Mouse (Mus musculus): ENCODE data around the gene Copz1. TPM values are rescaled to one million over a fixed set of nuclear protein-coding genes. Genes with fewer than 3 reads are reported as not detected.

Gene Copz1
- polyA plus RNA-seq, 1 experiment, result 129 TPM

DNA sequence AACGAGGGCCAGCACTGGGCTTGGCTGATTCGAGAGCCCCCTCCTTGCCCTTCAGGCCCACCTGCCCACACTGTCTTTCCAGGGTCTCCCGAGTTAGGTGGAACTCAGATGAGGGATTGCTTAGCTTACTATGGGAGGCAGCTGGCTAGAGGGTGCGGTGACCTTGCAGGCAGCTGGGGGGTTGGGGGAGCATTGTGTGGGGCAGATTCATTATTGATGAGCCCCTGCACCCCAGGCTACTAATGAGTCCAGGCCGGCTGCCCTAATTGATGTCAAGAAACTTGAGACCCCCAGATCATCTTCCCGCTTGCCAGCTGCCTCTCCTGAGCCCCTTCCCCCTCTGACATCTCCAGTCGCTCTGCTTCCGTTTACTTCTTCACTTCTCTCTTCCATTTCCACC lies 69.0 kb downstream of the Copz1 start:
- Histone ChIP-seq H3K4me1 (ENCODE audit: control insufficient read depth, insufficient read depth, low read length) (peaks cover 11% of the 10 kb centered on the region), H3K4me3 (ENCODE audit: insufficient read depth, low read length) (no peak overlapping the region), H3K27ac (ENCODE audit: insufficient read depth, low read depth, low read length) (no peak overlapping the region)
- TF ChIP-seq POLR2A (IDR thresholded peaks at IDR 0.05; ENCODE audit: borderline replicate concordance, low read depth, low read length), result no peak
- TF ChIP-seq CTCF (IDR thresholded peaks at IDR 0.05; ENCODE audit: low read depth, low read length), result no peak

DNA sequence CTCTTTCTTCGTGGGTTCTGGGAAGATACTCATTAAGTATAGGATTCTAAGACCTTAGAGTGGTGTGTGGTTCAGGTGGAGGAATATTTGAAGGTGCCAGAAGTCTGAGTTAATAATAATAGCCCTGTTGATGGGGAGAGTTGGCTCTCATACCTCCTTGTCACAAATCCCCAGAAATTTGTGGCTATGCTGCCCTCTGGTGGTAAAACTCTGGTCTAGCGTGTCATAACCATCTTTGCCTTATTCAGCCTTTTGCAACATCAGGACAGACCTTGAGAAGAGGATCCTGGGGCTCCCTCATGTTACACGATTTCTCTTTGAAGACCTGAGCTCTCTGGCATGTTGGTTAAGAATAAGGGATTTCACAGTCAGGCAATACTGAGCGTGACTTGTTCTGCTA lies 69.9 kb downstream of the Copz1 start:
- no peak overlapping the region for H3K27ac ChIP-seq (ENCODE audit: insufficient read depth, low read depth, low read length)
- TF ChIP-seq CTCF (IDR thresholded peaks at IDR 0.05; ENCODE audit: low read depth, low read length) (no peak), POLR2A (IDR thresholded peaks at IDR 0.05; ENCODE audit: borderline replicate concordance, low read depth, low read length) (no peak)
- H3K4me1 ChIP-seq (ENCODE audit: control insufficient read depth, insufficient read depth, low read length), result peaks cover 10% of the 10 kb centered on the region; the same call in 1 of the 2 replicates

DNA sequence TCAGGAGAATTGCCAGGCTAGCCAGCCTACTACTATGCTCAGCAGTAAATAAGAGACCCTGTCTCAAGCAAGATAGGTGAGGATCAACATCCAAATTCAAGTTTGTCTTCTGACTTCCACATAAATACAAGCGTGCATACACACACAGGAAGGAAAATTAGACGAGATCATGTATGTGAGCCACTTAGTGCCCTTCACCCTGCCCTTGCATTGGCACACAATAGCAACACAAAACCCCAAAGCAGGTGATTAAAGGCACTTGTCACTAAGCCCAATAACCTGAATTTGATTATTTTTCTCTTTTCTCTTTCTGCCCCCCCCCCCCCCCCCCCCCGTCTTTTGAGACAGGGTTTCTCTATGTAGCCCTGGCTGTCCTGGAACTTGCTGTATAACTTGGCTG lies 70.5 kb downstream of the Copz1 start:
- Histone ChIP-seq H3K27ac (ENCODE audit: insufficient read depth, low read depth, low read length) (no peak overlapping the region), H3K4me3 (ENCODE audit: insufficient read depth, low read length) (no peak overlapping the region), H3K4me1 (ENCODE audit: control insufficient read depth, insufficient read depth, low read length) (peaks cover 10% of the 10 kb centered on the region; the same call in 1 of the 2 replicates)
- TF ChIP-seq CTCF (IDR thresholded peaks at IDR 0.05; ENCODE audit: low read depth, low read length) (no peak), POLR2A (IDR thresholded peaks at IDR 0.05; ENCODE audit: borderline replicate concordance, low read depth, low read length) (no peak)

More for the DNA sequence above, 69.9 kb downstream of the Copz1 start:
- H3K4me3 ChIP-seq (ENCODE audit: insufficient read depth, low read length), result no peak overlapping the region

DNA sequence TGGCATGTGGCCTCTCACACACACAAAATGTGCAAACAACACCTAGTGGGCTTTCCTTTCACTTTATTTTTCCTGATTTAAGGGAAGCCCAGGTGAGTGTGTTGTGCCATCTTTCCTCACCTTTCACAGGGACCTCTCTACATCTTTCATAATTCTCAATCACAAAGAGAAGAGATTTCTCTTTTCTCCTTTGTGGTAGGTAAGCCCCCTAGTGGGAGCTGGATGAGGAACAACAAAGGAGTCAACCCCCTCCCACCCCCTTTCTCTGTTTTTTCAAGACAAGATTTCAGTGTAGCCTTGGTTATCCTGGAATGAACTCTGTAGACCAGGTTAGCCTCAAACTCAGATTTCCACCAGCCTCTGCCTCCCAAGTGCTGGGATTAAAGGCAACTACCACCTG lies 71.0 kb downstream of the Copz1 start:
- Histone ChIP-seq H3K27ac (ENCODE audit: insufficient read depth, low read depth, low read length) (no peak overlapping the region), H3K4me3 (ENCODE audit: insufficient read depth, low read length) (no peak overlapping the region), H3K4me1 (ENCODE audit: control insufficient read depth, insufficient read depth, low read length) (peaks cover 10% of the 10 kb centered on the region; the same call in 1 of the 2 replicates)
- TF ChIP-seq CTCF (IDR thresholded peaks at IDR 0.05; ENCODE audit: low read depth, low read length) (no peak), POLR2A (IDR thresholded peaks at IDR 0.05; ENCODE audit: borderline replicate concordance, low read depth, low read length) (no peak)

DNA sequence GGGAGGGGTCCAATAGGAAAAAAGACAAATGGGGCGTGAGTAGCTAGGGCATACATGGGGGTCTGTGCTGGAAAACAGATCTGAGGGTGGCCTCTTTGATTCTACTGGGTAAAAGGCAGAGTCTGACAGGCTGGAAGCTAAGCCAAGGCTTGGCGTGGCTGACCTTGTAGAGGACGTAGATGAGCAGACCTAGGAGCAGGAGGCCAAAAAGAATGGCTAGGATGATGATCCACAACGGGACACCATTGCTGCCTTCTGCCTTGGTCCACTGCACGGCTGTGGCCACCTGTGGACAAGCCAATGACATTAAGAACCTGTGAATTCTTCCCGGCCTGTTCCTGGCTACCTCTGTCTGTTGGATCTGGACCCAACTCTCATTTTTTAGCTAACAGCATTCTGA lies 73.3 kb downstream of the Copz1 start:
- TF ChIP-seq POLR2A (IDR thresholded peaks at IDR 0.05; ENCODE audit: borderline replicate concordance, low read depth, low read length) (no peak), CTCF (IDR thresholded peaks at IDR 0.05; ENCODE audit: low read depth, low read length) (no peak)

DNA sequence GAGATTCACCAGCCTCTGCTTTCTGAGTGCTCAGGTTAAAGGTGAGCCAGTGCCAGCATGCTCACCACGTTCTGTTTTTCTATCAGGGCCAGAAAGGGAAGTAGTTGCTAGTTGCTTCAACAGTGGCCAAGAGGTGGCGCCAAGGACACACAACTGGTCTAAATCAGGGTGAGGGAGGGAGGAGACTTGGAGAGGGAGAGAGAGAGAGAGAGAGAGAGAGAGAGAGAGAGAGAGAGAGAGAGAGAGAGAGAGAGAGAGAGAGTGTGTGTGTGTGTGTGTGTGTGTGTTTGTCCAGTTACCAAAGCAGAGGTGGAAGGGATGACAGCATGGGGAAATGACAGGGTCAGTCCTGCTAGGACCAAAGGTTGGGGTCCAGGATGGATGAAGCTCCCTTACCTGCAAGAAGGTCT lies 74.8 kb downstream of the Copz1 start:
- H3K4me1 ChIP-seq (ENCODE audit: control insufficient read depth, insufficient read depth, low read length), result no peaks in the 10 kb centered on the region
- no peak for TF ChIP-seq POLR2A (IDR thresholded peaks at IDR 0.05; ENCODE audit: borderline replicate concordance, low read depth, low read length)
- TF ChIP-seq CTCF (IDR thresholded peaks at IDR 0.05; ENCODE audit: low read depth, low read length), result 0 out of 2 replicates have a peak, but pooled peaks have one; percentile 19
- H3K4me3 ChIP-seq (ENCODE audit: insufficient read depth, low read length), result no peak overlapping the region
- H3K27ac ChIP-seq (ENCODE audit: insufficient read depth, low read depth, low read length), result no peak overlapping the region

More for the DNA sequence above, 73.3 kb downstream of the Copz1 start:
- H3K27ac ChIP-seq (ENCODE audit: insufficient read depth, low read depth, low read length), result no peak overlapping the region
- no peak overlapping the region for H3K4me3 ChIP-seq (ENCODE audit: insufficient read depth, low read length)
- no peaks in the 10 kb centered on the region for H3K4me1 ChIP-seq (ENCODE audit: control insufficient read depth, insufficient read depth, low read length)

Other genes starting within 250 kb of the Copz1 start
- gene Smug1, start 105.6 kb upstream of the Copz1 start, polyA plus RNA-seq (2012; ENCODE audit: insufficient read depth, insufficient read length, missing spikeins), result 6.7 and 7.4 TPM in 2 replicates
- gene Cbx5, start 32.9 kb upstream of the Copz1 start, polyA plus RNA-seq (2012; ENCODE audit: insufficient read depth, insufficient read length, missing spikeins), result 33.5 and 37.2 TPM in 2 replicates
- 154 and 160 TPM in 2 replicates for gene Hnrnpa1, start 32.3 kb upstream of the Copz1 start, polyA plus RNA-seq (2012; ENCODE audit: insufficient read depth, insufficient read length, missing spikeins)
- 0.88 and 1.7 TPM in 2 replicates for gene Nfe2, start 14.3 kb upstream of the Copz1 start, polyA plus RNA-seq (2012; ENCODE audit: insufficient read depth, insufficient read length, missing spikeins)
- gene Gpr84, start 37.9 kb downstream of the Copz1 start, polyA plus RNA-seq (2012; ENCODE audit: insufficient read depth, insufficient read length, missing spikeins), result 1.4 and 2.7 TPM in 2 replicates
- 73.0 and 86.1 TPM in 2 replicates for gene Zfp385a, start 67.4 kb downstream of the Copz1 start, polyA plus RNA-seq (2012; ENCODE audit: insufficient read depth, insufficient read length, missing spikeins)
- gene Itga5, start 94.0 kb downstream of the Copz1 start, polyA plus RNA-seq (2012; ENCODE audit: insufficient read depth, insufficient read length, missing spikeins), result 34.0 and 37.3 TPM in 2 replicates
- not detected in 2 replicates for gene Gtsf1, start 157.8 kb downstream of the Copz1 start, polyA plus RNA-seq (2012; ENCODE audit: insufficient read depth, insufficient read length, missing spikeins)
- gene Gtsf2, start 175.8 kb downstream of the Copz1 start, polyA plus RNA-seq (2012; ENCODE audit: insufficient read depth, insufficient read length, missing spikeins), result not detected in 2 replicates
- gene Nckap1l, start 181.1 kb downstream of the Copz1 start, polyA plus RNA-seq (2012; ENCODE audit: insufficient read depth, insufficient read length, missing spikeins), result 330 and 354 TPM in 2 replicates
- gene Pde1b, start 230.3 kb downstream of the Copz1 start, polyA plus RNA-seq (2012; ENCODE audit: insufficient read depth, insufficient read length, missing spikeins), result 49.4 and 63.6 TPM in 2 replicates

Data from bone marrow macrophage, adult 2 months (primary cell).